Mouse (Mus musculus) forebrain, embryonic 10.5 days (tissue): ENCODE results near the gene Lrp1. TPM values are rescaled to one million over a fixed set of nuclear protein-coding genes. Genes with fewer than 3 reads are reported as not detected.

ENCODE experiments used
- DNase-seq: peaks from one replicate; pipeline ENCODE4 v3.0.0-alpha.2; 2017; ENCODE audit warnings: low spot score; ENCODE audit errors: extremely low spot score
- H3K27ac ChIP-seq: fragments of 300-500 bp; sonication (generic); 2 replicates; pipeline ENCODE4 v1.5.1; 2016; ENCODE audit warnings: mild to moderate bottlenecking
- H3K27me3 ChIP-seq: fragments of 300-500 bp; sonication (generic); 2 replicates; pipeline ENCODE4 v1.6.1; 2016; ENCODE audit warnings: mild to moderate bottlenecking; ENCODE audit not compliant: poor library complexity, severe bottlenecking
- H3K36me3 ChIP-seq: fragments of 300-500 bp; sonication (generic); replicated peaks from 2 replicates; pipeline ENCODE4 v1.6.1; 2016; ENCODE audit warnings: mild to moderate bottlenecking, moderate library complexity
- H3K4me1 ChIP-seq: fragments of 300-500 bp; sonication (generic); 2 replicates; pipeline ENCODE4 v1.6.1; 2016
- H3K4me3 ChIP-seq: fragments of 300-500 bp; sonication (generic); 2 replicates; pipeline ENCODE4 v1.5.1; 2016; ENCODE audit warnings: mild to moderate bottlenecking, moderate library complexity
- H3K9me3 ChIP-seq: fragments of 300-500 bp; sonication (generic); 2 replicates; pipeline ENCODE4 v1.6.1; 2016; ENCODE audit warnings: mild to moderate bottlenecking, moderate library complexity
- WGBS: fragments of 180-500 bp; shearing (Covaris S2); methylation state at CpG from one replicate; pipeline ENCODE4 v1.1.7; 2016; 5-methylcytosine and 5-hydroxymethylcytosine counted together
- polyA plus RNA-seq: library from polyadenylated mRNA; unstranded; fragments of >200 nt; fragmentation: Nextera tagmentation; extraction: Ambion mirVana; gene quantifications from 2 replicates; pipeline ENCODE4 v1.2.1, GENCODE M21; 2016

Lrp1 gene
- polyA plus RNA-seq, 1 experiment from 2014 or later, result 67.4 TPM

DNA sequence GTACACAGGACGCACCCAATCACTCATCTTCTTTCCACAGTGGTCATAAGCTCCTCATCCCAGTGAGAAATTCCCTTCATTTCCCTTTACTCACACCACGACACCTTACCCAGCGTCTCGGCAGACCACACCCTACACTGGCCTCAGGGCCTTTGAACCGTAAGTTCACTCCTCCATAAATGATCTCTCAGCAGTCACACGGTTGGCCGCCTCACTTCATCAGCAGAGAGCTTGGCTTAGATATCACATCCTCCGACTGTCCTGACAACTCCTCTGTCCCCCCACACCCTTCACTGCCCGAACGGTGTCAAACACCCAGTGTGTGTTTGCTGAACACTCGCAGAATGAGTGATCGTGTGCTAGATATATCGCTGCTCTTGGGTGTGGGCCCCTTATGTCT, 28.1 kb downstream of the Lrp1 start:
- no peak overlapping the region for H3K4me3 ChIP-seq
- DNase-seq, result no peak
- WGBS, result 93% methylated on average over 13 of the region's 13 CpGs
- no peaks in the 10 kb centered on the region for H3K27me3 ChIP-seq
- H3K9me3 ChIP-seq, result no peaks in the 10 kb centered on the region
- H3K27ac ChIP-seq, result no peak overlapping the region
- H3K4me1 ChIP-seq, result peaks cover 27% of the 10 kb centered on the region
- peaks cover 99% of the 10 kb centered on the region for H3K36me3 ChIP-seq

GRCm38 (mm10) chr10:127592423-127592822, 28.5 kb downstream of the Lrp1 start:
- Histone ChIP-seq H3K4me3 (no peak overlapping the region), H3K36me3 (peaks cover 99% of the 10 kb centered on the region), H3K27ac (no peak overlapping the region), H3K27me3 (no peaks in the 10 kb centered on the region), H3K9me3 (no peaks in the 10 kb centered on the region), H3K4me1 (peaks cover 22% of the 10 kb centered on the region)
- no peak for DNase-seq
- 93% methylated on average over 7 of the region's 7 CpGs for WGBS

- Histone ChIP-seq H3K36me3 (peaks cover 98% of the 10 kb centered on the region), H3K27me3 (no peaks in the 10 kb centered on the region), H3K4me3 (no peak overlapping the region), H3K27ac (peak overlapping the region; percentile 15; the same call in 1 of the 2 replicates), H3K4me1 (peaks cover 13% of the 10 kb centered on the region), H3K9me3 (no peaks in the 10 kb centered on the region)
- 59% methylated on average over 7 of the region's 7 CpGs for WGBS
- no peak for DNase-seq
Measured at GRCm38 (mm10) chr10:127591514-127591913, 29.4 kb downstream of the Lrp1 start.

GRCm38 (mm10) chr10:127590831-127591451, 30.0 kb downstream of the Lrp1 start:
- WGBS, result 93% methylated on average over 7 of the region's 7 CpGs
- H3K27ac ChIP-seq, result peak overlapping the region; percentile 15; the same call in 1 of the 2 replicates
- DNase-seq, result no peak
- H3K9me3 ChIP-seq, result no peaks in the 10 kb centered on the region
- H3K36me3 ChIP-seq, result peaks cover 96% of the 10 kb centered on the region
- H3K4me3 ChIP-seq, result no peak overlapping the region
- peaks cover 9% of the 10 kb centered on the region for H3K4me1 ChIP-seq
- no peaks in the 10 kb centered on the region for H3K27me3 ChIP-seq

DNA sequence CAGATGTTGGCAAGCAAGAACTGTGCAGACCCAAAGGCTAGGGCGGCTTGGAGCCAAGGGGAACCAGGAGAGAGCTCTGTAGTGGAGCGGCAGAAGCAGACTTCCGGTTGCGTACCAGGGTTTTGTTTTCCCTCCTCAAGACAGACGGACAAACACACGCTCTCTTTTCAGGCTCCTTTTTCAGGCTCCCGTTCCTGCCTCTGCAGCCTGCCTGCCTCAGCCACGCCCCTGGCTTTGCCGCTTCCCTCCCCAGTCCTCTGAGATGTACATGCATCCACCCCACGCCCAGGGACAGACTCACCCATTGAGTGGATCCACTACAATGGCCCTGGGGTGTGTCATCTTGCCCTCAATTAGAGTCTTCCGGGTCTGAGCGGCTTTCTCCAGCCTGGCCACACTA, 30.7 kb downstream of the Lrp1 start:
- Histone ChIP-seq H3K36me3 (peaks cover 96% of the 10 kb centered on the region), H3K27me3 (no peaks in the 10 kb centered on the region), H3K9me3 (no peaks in the 10 kb centered on the region), H3K4me1 (peaks cover 9% of the 10 kb centered on the region), H3K4me3 (no peak overlapping the region), H3K27ac (no peak overlapping the region; the same call in 1 of the 2 replicates)
- DNase-seq, result no peak
- WGBS, result 90% methylated on average over 12 of the region's 12 CpGs

DNA sequence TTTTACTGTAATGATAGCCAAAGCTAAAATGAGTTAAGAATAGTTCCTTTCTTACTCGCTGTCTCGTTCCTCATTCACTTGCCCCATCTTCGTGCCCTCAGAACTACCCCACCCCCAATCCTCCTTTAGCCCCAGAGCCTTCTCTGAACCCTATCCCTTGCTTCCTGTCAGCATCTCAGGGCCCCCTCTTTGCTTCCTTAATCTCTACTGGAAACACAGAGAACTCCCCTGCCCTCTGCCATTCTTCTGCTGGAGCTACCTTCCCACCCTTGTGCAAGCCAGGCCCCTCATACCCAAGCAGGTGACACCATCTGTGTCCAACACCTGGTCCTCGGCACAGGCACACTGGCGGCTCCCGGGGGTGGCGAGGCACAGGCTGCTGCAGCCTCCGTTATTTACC, 33.2 kb downstream of the Lrp1 start:
- H3K27ac ChIP-seq, result no peak overlapping the region
- H3K27me3 ChIP-seq, result no peaks in the 10 kb centered on the region
- H3K4me1 ChIP-seq, result peaks cover 9% of the 10 kb centered on the region
- H3K36me3 ChIP-seq, result peaks cover 96% of the 10 kb centered on the region
- no peaks in the 10 kb centered on the region for H3K9me3 ChIP-seq
- no peak for DNase-seq
- 91% methylated on average over 8 of the region's 8 CpGs for whole genome bisulfite sequencing
- H3K4me3 ChIP-seq, result no peak overlapping the region

DNA sequence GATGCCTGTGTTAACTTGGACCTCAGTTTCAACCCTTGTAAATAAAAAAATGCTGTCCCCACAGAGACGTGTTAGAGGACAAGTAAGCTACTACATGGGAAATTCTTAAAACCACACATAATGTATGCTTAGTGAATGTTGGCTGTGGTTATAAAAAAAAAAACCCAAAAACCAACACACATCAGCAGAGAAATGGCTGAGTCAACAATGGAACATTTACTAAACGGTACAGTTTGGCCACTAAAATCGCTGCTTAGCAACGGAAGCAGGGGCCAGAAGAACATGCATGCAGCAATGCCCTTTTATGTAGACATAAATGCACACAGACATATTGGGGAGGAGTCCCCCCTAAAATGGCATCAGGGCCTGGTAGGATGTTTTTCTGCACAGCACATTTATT, 34.7 kb downstream of the Lrp1 start:
- Histone ChIP-seq H3K27ac (no peak overlapping the region), H3K4me1 (peaks cover 5% of the 10 kb centered on the region), H3K4me3 (no peak overlapping the region), H3K9me3 (no peaks in the 10 kb centered on the region), H3K36me3 (peaks cover 96% of the 10 kb centered on the region), H3K27me3 (no peaks in the 10 kb centered on the region)
- DNase-seq, result no peak
- WGBS, result 93% methylated on average over 4 of the region's 4 CpGs

DNA sequence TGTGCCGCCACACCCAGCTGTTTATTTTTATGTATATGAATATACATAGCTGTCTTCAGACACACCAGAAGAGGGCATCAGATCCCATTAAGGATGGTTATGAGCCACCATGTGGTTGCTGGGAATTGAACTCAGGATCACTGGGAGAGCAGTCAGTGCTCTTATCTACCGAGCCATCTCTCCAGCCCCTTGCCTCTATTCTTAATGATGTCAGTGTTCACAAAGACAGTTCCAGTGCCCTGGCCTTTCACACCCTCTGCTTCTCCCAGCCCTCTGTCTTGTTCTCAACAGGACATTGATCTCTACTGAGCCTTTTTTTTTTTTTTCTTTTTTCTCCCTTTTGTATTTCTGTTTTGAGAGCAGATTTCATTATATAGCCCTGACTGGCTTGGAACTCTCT, 35.4 kb downstream of the Lrp1 start:
- 82% methylated on average over 2 of the region's 2 CpGs for WGBS
- peaks cover 96% of the 10 kb centered on the region for H3K36me3 ChIP-seq

GRCm38 (mm10) chr10:127583649-127584048, 37.3 kb downstream of the Lrp1 start:
- H3K36me3 ChIP-seq, result peaks cover 96% of the 10 kb centered on the region

More for the DNA sequence above, 35.4 kb downstream of the Lrp1 start:
- H3K27me3 ChIP-seq, result no peaks in the 10 kb centered on the region
- no peak overlapping the region for H3K4me3 ChIP-seq
- H3K4me1 ChIP-seq, result peaks cover 4% of the 10 kb centered on the region; the same call in 1 of the 2 replicates
- H3K9me3 ChIP-seq, result no peaks in the 10 kb centered on the region
- no peak overlapping the region for H3K27ac ChIP-seq
- no peak for DNase-seq

DNA sequence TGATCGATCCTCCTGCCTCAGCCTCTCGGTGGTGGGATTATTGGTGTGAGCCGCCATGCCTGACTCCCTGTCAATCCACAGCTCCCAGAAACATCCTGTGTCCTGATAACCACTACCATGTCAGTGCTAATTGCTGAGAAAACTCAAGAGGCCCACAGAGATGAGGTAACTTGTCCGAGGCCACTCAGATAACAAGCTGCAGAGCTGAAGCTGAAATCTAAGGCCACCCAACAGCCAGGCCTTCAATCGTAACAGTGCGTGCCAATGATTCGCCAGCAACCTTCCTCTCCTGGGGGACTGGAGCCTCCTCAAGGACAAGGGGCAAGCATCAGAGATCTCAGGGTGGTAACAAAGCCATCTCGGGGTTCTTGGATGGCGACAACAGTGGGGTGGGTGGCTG, 39.7 kb downstream of the Lrp1 start:
- WGBS, result 94% methylated on average over 9 of the region's 9 CpGs
- Histone ChIP-seq H3K27me3 (no peaks in the 10 kb centered on the region), H3K27ac (no peak overlapping the region), H3K4me3 (no peak overlapping the region), H3K36me3 (peaks cover 98% of the 10 kb centered on the region), H3K4me1 (peaks cover 4% of the 10 kb centered on the region; the same call in 1 of the 2 replicates), H3K9me3 (no peaks in the 10 kb centered on the region)
- DNase-seq, result no peak

More at GRCm38 (mm10) chr10:127583649-127584048, 37.3 kb downstream of the Lrp1 start:
- WGBS, result 90% methylated on average over 8 of the region's 8 CpGs
- Histone ChIP-seq H3K4me3 (no peak overlapping the region), H3K9me3 (no peaks in the 10 kb centered on the region), H3K4me1 (peaks cover 4% of the 10 kb centered on the region; the same call in 1 of the 2 replicates), H3K27ac (no peak overlapping the region), H3K27me3 (no peaks in the 10 kb centered on the region)
- DNase-seq, result no peak

DNA sequence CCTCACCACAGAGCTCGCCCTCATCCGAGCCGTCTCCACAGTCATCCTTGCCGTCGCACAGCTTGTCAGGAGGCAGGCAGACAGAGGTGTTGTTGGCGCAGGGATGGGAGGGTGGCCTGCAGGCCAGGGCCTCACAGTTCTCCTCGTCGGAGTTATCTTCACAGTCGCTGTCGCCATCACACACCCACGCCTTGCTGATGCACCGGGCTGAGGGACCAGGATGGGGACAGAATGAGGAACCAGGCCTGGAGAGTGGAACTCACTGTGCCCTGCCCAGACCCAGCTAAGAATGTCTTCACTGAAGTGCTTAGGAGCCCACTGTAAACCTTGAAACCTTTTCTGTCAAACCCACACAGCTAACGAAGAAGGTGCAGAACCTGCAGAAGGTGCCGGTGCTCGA, 43.0 kb downstream of the Lrp1 start:
- 92% methylated on average over 15 of the region's 15 CpGs for WGBS
- Histone ChIP-seq H3K4me3 (no peak overlapping the region), H3K27ac (no peak overlapping the region), H3K36me3 (peaks cover 100% of the 10 kb centered on the region), H3K27me3 (no peaks in the 10 kb centered on the region), H3K4me1 (peaks cover 4% of the 10 kb centered on the region; the same call in 1 of the 2 replicates), H3K9me3 (no peaks in the 10 kb centered on the region)
- no peak for DNase-seq

DNA sequence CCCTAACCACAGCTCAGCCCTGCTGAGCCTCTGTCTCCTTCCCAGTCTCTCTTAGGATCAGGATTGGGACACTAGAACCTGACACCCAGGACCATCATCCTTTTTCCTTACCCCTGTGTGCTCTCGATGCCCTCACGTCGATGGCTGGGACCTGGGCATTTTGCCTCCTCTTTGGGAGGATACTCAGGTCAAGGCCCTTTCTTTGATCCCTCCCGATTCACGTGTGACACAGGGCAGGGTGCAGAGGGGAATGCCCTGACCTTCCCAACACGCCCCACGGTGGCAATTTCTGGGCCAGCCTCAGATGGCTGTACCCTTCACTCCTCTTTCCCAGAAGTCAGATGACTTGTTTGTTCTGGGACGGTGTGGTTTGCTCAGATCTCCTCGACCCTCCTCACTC, 43.8 kb downstream of the Lrp1 start:
- no peak for DNase-seq
- Histone ChIP-seq H3K4me1 (peaks cover 4% of the 10 kb centered on the region; the same call in 1 of the 2 replicates), H3K9me3 (no peaks in the 10 kb centered on the region), H3K27me3 (no peaks in the 10 kb centered on the region), H3K36me3 (peaks cover 100% of the 10 kb centered on the region), H3K27ac (no peak overlapping the region), H3K4me3 (no peak overlapping the region)
- 85% methylated on average over 9 of the region's 9 CpGs for WGBS

- 72% methylated on average over 18 of the region's 18 CpGs for WGBS
- peak; percentile 37 for DNase-seq
Measured at GRCm38 (mm10) chr10:127576381-127576961, 44.5 kb downstream of the Lrp1 start.

More at GRCm38 (mm10) chr10:127576381-127576961, 44.5 kb downstream of the Lrp1 start:
- no peak overlapping the region for H3K27ac ChIP-seq
- no peak overlapping the region for H3K4me3 ChIP-seq
- no peaks in the 10 kb centered on the region for H3K4me1 ChIP-seq
- H3K36me3 ChIP-seq, result peaks cover 100% of the 10 kb centered on the region
- no peaks in the 10 kb centered on the region for H3K27me3 ChIP-seq
- no peaks in the 10 kb centered on the region for H3K9me3 ChIP-seq
